Mouse (Mus musculus) bone marrow, adult 2 months (tissue): ENCODE measurements around the gene Lama5. TPM values are rescaled to one million over a fixed set of nuclear protein-coding genes. Genes with fewer than 3 reads are reported as not detected.

Experiments used
- H3K27ac ChIP-seq: fragments of 200-500 bp; 2 replicates; pipeline ENCODE4 v1.5.1; 2012; ENCODE audit warnings: low read depth, mild to moderate bottlenecking, control low read depth, inconsistent platforms, low read length; ENCODE audit not compliant: control insufficient read depth, poor library complexity, insufficient read depth
- H3K4me1 ChIP-seq: fragments of 200-500 bp; 2 replicates; pipeline ENCODE4 v1.6.1; 2011; ENCODE audit warnings: low read length; ENCODE audit not compliant: control insufficient read depth, insufficient read depth
- H3K4me3 ChIP-seq: fragments of 200-500 bp; replicated peaks from 2 replicates; pipeline ENCODE3; 2011; ENCODE audit warnings: mild to moderate bottlenecking, low read depth, low read length, control low read depth; ENCODE audit not compliant: control insufficient read depth
- CTCF ChIP-seq: fragments of 200-500 bp; IDR thresholded peaks from 2 replicates; pipeline ENCODE4 v1.5.1; 2011; ENCODE audit warnings: low read length, control low read depth; ENCODE audit not compliant: control insufficient read depth, insufficient read depth
- POLR2A ChIP-seq: fragments of 200-500 bp; IDR thresholded peaks from 2 replicates; pipeline ENCODE4 v1.6.1; 2011; ENCODE audit warnings: low read depth, mild to moderate bottlenecking, control low read depth, low read length, borderline replicate concordance; ENCODE audit not compliant: control insufficient read depth
- WGBS: fragments of 180-500 bp; shearing (Covaris S2); methylation state at CpG from one replicate; pipeline ENCODE4 v1.1.7; 2018; 5-methylcytosine and 5-hydroxymethylcytosine counted together
- polyA plus RNA-seq: library from polyadenylated mRNA; stranded (reverse); fragments of >200 nt; gene quantifications from 2 replicates; pipeline ENCODE4 v1.2.4, GENCODE M21; 2011; ENCODE audit warnings: low replicate concordance; ENCODE audit not compliant: missing spikeins, insufficient read depth, insufficient read length

Gene Lama5
- 1.5 and 6.6 TPM in 2 replicates for polyA plus RNA-seq

DNA sequence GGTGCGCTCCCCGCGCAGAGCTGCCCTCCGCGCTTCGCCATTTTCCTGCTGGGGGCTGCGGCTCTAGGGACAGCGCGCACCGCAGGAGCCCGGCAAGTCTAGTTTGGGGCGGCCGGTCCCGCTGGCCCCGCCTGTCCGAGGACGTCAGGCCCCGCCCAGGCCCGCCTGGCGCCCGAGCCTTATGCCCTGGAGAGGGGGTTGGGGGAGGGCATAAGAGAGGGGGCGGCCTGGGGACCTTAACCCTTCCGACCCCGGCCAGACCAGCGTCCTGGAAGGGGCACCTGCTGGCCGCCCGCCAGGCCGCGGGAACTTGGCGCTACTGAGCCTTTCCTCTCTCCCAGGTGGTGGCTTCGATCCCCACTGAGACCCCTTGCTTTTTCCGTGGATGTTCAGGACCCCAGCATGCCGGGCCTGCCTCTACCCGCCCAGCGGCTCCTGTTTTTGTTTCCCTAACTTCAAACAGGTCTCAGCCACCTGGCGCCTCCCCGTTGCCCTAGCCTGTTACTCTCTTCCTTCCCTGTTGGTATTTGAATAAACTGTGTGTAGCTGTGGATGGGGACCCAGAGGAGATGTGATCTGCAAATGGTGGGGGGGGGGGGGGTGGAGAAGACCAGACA, at the start of gene Lama5:
Lama5 (minus strand) TSS at position 98 of the 617 bp plus-strand sequence.
- WGBS, result 1% methylated on average over 33 of the region's 37 CpGs
- H3K27ac ChIP-seq, result no peak within 1 kb of the TSS
- no peaks in the 10 kb centered on the region; the same call in 1 of the 2 replicates for H3K4me1 ChIP-seq
- H3K4me3 ChIP-seq, result no peak within 1 kb of the TSS
- no peak for TF ChIP-seq POLR2A
- TF ChIP-seq CTCF, result no peak

- H3K4me1 ChIP-seq, result peaks cover 22% of the 10 kb centered on the region
- no peak overlapping the region for H3K27ac ChIP-seq
- H3K4me3 ChIP-seq, result no peak overlapping the region
- TF ChIP-seq POLR2A (no peak), CTCF (no peak)
- 90% methylated on average over 2 of the region's 2 CpGs for WGBS
Observed at GRCm38 (mm10) chr2:180274523-180274922, 48.9 kb upstream of the Lama5 start.

GRCm38 (mm10) chr2:180273394-180274244, 48.0 kb upstream of the Lama5 start, which contains the start of gene Cables2:
Cables2 (minus strand) TSS chr2:180273496.
- TF ChIP-seq POLR2A, result peak; percentile 15; the same call in 1 of the 2 replicates
- no peak for TF ChIP-seq CTCF
- Histone ChIP-seq H3K27ac (peak within 1 kb of the TSS; percentile 84), H3K4me3 (peak within 1 kb of the TSS; percentile 80), H3K4me1 (peaks cover 22% of the 10 kb centered on the region)
- 2% methylated on average over 67 of the region's 68 CpGs for WGBS

- peak overlapping the region; percentile 68; the same call in 1 of the 2 replicates for H3K27ac ChIP-seq
- WGBS, result 1% methylated on average over 30 of the region's 37 CpGs
- peak overlapping the region; percentile 80 for H3K4me3 ChIP-seq
- TF ChIP-seq CTCF (no peak), POLR2A (no peak)
- H3K4me1 ChIP-seq, result peaks cover 22% of the 10 kb centered on the region
Observed at GRCm38 (mm10) chr2:180272884-180273321, 47.2 kb upstream of the Lama5 start.

GRCm38 (mm10) chr2:180271804-180272395, 46.2 kb upstream of the Lama5 start:
- peaks cover 22% of the 10 kb centered on the region for H3K4me1 ChIP-seq
- H3K4me3 ChIP-seq, result no peak overlapping the region
- 85% methylated on average over 5 of the region's 5 CpGs for WGBS
- no peak overlapping the region for H3K27ac ChIP-seq
- TF ChIP-seq POLR2A (no peak), CTCF (no peak)

DNA sequence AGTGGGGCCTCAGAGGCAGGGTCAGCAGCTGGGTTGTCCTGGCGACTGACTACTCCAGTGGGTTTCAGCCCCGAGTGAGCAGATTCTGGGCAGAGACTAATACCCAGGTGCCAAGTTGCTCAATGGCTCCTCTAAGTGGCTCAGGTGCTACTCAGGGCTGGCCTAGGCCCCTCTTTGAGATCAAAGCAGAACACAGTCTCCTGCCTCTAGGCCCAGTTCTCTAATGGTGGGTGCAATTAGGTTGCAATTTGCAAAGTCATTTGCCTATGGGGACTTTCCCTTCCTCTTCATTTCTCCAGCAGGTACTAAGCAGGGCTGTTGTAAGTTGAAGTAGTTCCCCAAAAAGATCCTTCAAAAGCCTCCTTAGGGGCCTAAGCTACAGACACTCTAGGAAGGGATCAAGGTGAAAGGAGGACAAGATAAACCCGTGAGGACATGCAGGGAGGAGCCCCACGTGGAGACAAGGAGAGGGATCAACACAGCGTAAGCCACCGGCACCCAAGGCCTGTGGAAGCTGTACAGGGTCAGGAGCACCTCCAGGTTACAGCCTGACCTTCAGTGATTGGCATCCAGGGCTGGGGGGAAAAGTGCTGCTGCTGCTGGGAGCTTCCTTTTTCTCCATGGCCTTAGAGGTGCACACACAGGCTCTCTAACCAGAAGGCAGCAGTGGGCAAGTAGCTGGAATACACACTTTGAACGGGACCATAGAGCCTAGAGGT, 45.0 kb upstream of the Lama5 start:
- 41% methylated on average over 7 of the region's 7 CpGs for WGBS
- TF ChIP-seq CTCF (no peak), POLR2A (no peak)
- H3K4me1 ChIP-seq, result peaks cover 18% of the 10 kb centered on the region
- H3K27ac ChIP-seq, result peak overlapping the region; percentile 70
- no peak overlapping the region for H3K4me3 ChIP-seq

DNA sequence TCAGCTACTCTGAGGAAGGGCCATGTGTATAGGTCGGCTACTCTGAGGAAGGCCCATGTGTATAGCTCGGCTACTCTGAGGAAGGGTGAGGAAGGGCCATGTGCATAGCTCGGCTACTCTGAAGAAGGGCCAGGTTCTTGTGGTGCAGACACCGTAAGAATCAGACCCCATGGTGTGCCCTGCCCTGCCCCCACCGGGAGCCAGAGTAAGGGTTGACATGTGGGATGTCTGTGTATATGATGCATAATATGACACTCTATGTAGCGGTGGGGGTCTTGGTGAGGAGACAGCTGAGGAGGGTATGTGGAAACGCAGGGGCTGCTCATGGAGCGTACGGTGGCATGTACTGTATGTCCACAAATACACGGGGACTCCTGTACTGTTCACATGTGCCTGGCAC, 43.7 kb upstream of the Lama5 start:
- Histone ChIP-seq H3K27ac (no peak overlapping the region), H3K4me3 (no peak overlapping the region), H3K4me1 (peaks cover 15% of the 10 kb centered on the region)
- 92% methylated on average over 10 of the region's 10 CpGs for whole genome bisulfite sequencing
- no peak for TF ChIP-seq CTCF
- TF ChIP-seq POLR2A, result no peak

- Histone ChIP-seq H3K27ac (no peak overlapping the region), H3K4me3 (no peak overlapping the region), H3K4me1 (peaks cover 15% of the 10 kb centered on the region)
- TF ChIP-seq CTCF (no peak), POLR2A (no peak)
- 80% methylated on average over 2 of the region's 2 CpGs for WGBS
Observed at GRCm38 (mm10) chr2:180267955-180268354, 42.3 kb upstream of the Lama5 start.
